Comparison of ENCODE assay signal across 8 mouse cellular contexts in the genomic region with DNA sequence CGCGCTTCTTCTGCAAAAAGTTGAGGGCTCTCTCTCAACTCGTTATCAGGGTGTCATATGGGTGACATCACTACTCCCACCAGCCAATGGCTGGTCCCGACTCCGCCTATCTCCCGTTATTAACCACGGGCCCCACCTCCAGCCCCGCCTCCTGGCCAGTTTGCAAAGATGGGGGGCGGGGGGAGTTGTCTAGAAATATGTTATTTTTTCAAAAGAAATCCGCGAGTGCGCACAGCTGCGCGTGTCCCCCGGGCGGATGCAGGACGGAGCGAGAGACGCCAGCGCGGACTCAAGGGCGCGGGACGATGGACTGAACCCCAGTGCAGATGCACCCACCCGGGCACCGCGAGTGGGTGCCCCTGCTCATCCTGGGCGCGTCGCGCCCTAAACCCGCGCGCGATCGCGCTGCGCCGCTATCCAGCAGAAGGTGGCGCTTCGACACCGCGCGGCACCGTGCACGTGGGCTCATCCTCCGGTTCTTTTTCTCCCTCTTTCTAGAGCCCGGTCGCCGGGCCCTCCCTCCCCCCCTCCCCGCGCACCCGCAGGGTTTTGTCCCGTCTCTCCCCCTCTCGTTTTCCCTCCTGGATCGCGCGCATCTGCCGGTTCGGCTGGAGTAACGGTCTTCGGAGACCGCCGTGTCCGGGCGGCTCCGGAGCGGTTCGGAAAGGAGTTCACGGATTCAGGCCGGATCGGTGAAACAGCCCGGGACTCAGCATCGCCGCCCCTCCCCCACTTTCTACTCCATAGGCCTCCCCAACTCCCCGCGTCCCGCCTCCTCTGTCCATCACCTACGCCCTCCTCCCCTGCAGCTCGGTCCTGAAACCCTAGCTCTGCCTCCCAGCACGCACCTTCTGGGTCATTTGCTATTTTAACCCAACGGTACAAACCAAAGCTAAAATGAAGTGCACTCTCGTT. TPM values are rescaled to one million over a fixed set of nuclear protein-coding genes. Genes with fewer than 3 reads are reported as not detected.
DNase-seq lines count a peak whose midpoint lies in the region; ATAC-seq lines count a peak whose summit lies in the region.

No protein-coding gene starts in this region.

- peak; percentile 92 for ATAC-seq in intestine, embryonic 15.5 days

- H3K9ac ChIP-seq in intestine, embryonic 15.5 days = peak overlapping the region; percentile 83

- no peaks in the 10 kb centered on the region for H3K4me1 ChIP-seq in intestine, embryonic 15.5 days (replicated peaks)

- DNase-seq in adipocyte (ENCODE audit: low spot score) = peak; percentile 12
- DNase-seq in embryo, embryonic 10 days (ENCODE audit: low spot score) = peak; percentile 97
- peak; percentile 85 for DNase-seq in gastrocnemius, postnatal 10 days
- DNase-seq in left cerebral cortex, adult 8-10 months (ENCODE audit: low spot score in 2 of 2) = peak; percentile 75 to 91
- peak; percentile 82 for DNase-seq in lung, postnatal 25 days (ENCODE audit: low spot score)
- DNase-seq in right cerebral cortex, postnatal 10 days (ENCODE audit: low spot score in 2 of 2) = peak; percentile 97 to 98
- DNase-seq in MN1 (ENCODE audit: low spot score) = no peak

- H3K9me3 ChIP-seq in intestine, embryonic 15.5 days = no peaks in the 10 kb centered on the region

- H3K4me3 ChIP-seq in intestine, embryonic 15.5 days (replicated peaks) = peak overlapping the region; percentile 82

- no peaks in the 10 kb centered on the region for H3K36me3 ChIP-seq in intestine, embryonic 15.5 days

- H3K27ac ChIP-seq in intestine, embryonic 15.5 days = peak overlapping the region; percentile 95

- peak overlapping the region; percentile 89 for H3K4me2 ChIP-seq in intestine, embryonic 15.5 days (replicated peaks)

- under 1% methylated on average over 70 of the region's 83 CpGs for WGBS in intestine, embryonic 15.5 days

- no peaks in the 10 kb centered on the region for H3K27me3 ChIP-seq in intestine, embryonic 15.5 days (replicated peaks)

RNA-seq across cellular contexts. Expression of gene Sox11, which starts 0.6 kb away (rescaled TPM):
- 1 to 10 TPM; 4.0 to 5.7 TPM for total RNA-seq in gastrocnemius, postnatal 10 days (2021)
- polyA plus RNA-seq in intestine, embryonic 15.5 days (2015; fragmentation: Nextera tagmentation; extraction: Ambion mirVana) = 30.9 and 37.5 TPM in 2 replicates
- 10 to 100 TPM in 3 of 4 experiments, 1 to 10 TPM in 1; 9.5 to 11.8 (median 11.4) TPM for total RNA-seq in left cerebral cortex, adult 8-10 months (2022)
